Mouse (Mus musculus): Measurements from ENCODE around the gene Ccdc85b.

Gene Ccdc85b

DNA sequence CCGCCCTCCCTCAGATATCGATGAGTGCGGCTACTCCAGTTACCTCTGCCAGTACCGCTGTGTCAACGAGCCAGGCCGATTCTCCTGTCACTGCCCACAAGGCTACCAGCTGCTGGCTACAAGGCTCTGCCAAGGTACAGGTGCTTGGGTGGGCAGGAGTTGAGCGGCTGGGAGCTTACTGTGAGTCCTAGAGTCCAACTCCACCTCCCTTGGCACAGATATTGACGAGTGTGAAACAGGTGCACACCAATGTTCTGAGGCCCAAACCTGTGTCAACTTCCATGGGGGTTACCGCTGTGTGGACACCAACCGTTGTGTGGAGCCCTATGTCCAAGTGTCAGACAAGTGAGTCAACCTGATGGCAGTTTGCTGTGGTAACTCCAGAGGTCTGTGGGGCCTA lies 22.3 kb upstream of the Ccdc85b start:
- no peak for DNase-seq

DNA sequence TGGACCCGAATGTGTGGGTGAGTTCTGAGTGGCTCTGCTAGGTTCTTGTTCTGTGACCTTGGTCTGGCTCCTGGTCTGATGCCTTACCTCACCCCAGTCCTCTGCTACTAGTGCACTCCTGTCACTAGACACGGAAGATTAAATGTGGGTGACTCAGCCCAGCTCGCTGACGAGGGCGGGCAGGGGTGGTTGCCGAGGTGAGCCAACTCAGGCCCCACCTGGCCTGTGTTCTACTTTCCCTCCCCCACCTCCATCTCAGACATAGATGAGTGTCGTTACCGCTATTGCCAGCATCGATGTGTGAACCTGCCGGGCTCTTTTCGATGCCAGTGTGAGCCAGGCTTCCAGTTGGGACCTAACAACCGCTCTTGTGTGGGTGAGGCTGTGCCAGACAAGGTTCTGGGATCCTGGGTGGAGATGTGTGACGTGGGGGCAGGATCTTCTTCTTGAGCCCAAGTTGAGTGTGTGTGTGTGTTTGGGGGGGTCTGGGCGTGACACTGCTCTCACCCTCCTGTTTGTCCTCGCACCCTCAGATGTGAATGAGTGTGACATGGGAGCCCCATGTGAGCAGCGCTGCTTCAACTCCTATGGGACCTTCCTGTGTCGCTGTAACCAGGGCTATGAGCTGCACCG lies 20.1 kb upstream of the Ccdc85b start:
- no peak for DNase-seq

DNA sequence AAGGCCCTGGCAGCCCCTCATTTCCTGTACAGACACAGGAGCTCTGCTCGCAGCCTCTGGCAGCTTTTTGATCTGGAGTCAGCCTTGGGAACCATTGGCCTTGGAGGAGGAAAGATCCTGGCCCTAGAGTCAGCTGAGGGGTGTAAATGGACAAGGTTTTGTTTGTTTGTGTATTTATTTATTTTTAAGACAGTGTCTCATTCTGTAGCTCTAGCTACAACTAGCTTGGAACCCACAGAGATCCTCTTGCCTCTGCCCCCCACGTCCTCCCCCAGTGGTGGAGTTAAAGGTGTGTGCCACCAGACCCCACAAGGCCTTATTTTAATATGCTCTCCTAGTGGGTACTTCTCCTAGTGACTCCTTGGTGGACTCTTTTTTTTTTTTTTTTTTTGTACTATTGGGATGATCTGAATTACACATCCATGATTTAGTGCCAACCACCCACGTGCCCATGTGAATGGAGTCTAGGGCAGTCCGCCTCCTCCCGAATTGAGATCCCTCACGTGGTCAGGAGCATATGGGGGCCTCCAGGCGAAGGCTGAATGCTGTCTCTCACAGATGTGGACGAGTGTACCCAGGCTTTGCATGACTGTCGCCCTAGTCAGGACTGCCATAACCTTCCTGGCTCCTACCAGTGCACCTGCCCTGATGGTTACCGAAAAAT lies 19.4 kb upstream of the Ccdc85b start:
- DNase-seq, result no peak

DNA sequence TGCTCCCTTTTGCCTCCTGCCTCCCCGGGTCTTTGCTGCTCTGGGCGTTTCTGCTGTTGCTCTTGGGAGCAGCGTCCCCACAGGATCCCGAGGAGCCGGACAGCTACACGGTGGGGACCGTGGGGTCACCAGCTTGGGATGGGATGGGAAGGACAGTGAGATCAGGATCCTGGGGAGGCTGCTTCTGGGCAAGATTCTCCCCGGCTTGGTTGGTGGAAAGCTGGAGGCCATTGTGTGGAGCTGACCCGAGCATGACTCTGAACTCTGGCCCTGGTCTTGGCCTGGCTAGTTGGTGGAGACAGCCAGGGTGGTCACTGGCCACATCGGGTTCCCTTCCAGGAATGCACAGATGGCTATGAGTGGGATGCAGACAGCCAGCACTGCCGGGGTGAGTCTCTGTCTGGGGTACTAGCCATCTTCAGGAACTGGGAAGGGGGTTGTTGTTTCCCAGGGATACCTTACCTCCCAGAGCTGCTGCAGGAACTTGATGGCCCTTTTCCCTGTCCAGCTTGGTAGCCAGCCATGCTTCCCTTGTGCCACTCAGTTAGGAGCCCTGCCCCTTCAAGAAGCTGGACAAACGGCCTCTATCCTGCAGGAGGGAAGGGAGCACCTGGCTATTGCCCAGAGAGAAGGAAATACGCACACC lies 17.5 kb upstream of the Ccdc85b start:
- no peak for DNase-seq

DNA sequence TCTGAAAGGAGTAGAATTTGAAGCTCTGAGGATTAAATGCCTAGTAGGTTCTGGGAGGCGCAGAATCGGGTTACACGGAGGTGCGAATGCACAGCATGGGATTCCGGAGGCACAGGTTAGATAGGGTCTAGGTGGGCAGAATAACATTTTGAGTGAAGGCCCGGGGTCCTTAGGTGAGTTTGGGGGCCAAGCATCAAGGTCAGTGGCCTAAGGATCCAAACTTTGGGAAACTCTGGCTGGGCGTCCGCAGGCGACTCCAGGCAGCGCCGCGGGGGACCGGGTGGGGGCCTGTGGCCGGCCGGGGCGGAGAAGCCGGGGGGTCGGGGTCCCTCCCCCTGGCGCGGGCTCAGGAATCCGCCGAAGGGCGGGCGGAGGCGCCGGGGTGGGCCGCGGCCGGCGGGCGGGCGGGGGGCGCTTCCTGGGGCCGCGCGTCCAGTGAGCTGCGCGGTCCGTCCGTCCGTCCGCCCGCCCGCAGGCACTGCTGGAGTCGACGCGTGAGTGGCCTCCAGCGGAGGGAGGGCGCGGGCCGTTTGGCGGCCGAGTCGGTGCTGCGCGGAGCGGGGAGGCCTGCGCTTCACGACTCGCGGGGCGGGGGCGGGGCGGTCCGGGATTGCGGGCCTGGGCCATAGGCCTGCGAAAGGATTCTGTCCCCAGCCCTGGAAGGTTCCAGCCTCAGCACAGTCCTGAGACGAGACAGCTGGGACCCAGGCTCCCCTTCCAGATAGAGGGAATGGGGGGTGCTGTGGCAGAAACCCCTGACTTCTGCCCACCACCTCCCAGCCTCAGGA lies 16.8 kb upstream of the Ccdc85b start:
- DNase-seq, result peak; percentile 53

DNA sequence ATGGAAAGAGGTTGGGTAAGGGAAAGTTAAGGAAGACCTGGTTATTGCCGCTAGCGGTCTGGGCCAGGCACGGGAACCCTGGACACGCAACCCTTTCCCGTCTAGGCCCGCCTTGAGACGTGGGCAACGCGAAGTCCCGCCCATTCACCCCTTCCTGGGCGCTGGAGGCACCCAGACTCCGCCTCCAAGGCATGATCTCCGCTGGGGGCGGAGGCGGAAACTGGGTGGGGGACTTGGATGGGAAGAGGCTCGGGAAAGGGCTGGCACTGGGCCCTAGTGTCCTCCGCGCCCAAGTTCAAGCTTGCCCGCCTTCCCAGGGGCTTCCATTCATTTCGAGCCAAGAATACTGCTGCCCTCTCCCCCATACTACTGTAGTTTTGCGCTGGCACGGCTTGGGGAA lies 16.0 kb upstream of the Ccdc85b start, which contains the start of gene Efemp2:
Gene Efemp2 (plus strand): TSS at position 235 of the 400 bp plus-strand sequence.
- DNase-seq, result peak; percentile 89

DNA sequence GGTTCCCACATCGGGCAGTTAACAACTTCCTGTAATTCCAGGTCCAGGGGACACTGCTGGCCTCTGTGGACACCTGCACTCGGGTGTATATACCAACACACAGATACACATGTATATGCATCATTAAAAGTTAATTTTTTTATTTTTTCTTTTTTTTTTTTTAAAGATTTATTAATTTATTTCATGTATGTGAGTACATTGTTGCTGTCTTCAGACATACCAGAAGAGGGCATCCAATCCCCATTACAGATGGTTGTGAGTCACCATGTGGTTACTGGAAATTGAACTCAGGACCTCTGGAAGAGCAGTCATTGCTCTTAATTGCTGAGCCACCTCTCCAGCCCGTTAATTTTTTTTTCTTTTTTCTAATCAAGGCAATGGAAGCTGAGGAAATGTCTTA lies 15.2 kb upstream of the Ccdc85b start:
- no peak for DNase-seq

DNA sequence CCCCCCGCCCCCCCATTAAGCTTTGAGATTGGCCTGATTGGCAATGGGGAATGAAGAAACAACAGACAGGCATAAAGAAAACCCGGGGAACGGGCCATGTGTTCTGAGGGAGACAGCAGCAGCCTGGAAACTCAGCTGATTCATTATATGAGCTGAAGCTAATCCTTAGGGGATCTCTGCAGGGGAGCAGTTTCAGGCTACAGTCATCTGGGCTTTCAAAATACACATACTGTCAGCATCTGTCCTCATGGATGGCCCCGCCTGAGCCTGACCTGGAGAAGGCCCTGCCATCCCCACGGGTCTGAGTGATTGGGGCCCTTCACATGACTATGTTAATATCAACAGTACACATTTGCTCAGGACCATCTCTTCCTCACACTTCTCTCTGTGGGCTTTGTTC lies 14.2 kb upstream of the Ccdc85b start:
- DNase-seq, result no peak

DNA sequence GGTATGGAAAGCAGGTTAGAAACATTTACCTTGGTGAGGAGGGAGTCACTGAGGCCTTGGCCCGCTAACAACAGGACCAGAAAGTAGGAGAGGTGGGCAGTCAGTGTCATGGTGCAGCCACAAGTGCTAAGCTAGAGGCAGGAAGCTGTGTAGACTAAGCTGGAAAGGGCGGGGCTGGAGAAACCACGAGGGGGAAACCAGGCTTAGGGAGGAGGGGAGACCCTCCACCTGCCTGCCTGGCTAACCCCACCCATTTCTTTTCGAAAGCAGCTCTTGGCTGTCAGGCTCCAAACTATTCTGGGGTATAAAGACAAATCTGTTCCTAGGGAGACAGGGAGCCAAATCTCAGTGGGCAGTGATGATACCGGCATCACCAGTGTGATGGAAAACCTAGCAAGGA lies 10.7 kb upstream of the Ccdc85b start, which contains the start of gene Ctsw:
Gene Ctsw (minus strand): TSS at position 134 of the 400 bp plus-strand sequence.
- DNase-seq, result no peak

DNA sequence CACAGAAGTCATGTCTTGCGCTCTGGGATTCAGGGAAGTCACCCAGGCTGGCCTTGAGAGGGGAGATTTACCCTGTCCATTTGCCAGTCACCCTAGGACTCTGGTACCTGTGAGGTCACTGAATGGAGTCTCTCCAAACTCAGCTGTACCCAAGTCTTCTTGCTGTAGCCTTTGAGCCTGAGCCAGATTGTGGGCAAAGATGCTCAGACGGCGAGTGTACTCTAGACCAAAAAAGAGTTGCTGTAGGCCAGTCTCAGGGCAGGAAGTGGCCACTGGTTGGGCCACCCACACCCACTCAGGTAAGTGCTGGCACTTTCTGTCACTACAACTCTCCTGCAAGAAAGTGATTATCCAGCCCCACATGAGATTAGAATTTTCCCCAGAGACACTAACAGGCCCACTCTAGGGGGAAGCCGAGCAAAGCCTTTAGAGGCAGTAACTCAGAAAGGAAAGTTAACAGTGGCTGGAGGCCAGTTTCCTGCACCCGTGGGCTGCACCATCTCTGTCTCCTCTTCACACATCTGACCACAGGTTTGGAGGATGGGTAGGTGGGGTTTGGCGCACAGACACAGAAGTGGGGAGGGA lies 9.3 kb upstream of the Ccdc85b start:
- no peak for DNase-seq

DNA sequence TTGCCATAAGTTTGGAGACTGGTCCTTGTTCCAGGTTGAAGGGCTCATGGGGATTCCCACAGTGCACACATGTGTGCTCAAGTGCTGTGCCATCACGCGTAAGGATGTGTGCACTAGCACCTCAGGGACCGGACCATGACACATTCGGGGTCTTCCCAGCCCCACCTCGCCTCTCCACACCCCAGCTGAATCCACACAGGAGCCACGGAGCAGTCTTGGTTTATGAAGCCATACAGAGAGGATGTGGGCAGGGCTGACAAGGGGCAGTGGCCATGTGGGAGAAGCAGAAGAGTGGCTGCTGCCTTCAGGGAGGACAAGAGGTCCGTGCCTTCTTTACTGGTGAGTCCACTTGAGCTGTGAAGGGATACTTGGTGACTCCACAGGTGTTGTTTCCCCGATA lies 7.3 kb upstream of the Ccdc85b start:
- DNase-seq, result no peak

DNA sequence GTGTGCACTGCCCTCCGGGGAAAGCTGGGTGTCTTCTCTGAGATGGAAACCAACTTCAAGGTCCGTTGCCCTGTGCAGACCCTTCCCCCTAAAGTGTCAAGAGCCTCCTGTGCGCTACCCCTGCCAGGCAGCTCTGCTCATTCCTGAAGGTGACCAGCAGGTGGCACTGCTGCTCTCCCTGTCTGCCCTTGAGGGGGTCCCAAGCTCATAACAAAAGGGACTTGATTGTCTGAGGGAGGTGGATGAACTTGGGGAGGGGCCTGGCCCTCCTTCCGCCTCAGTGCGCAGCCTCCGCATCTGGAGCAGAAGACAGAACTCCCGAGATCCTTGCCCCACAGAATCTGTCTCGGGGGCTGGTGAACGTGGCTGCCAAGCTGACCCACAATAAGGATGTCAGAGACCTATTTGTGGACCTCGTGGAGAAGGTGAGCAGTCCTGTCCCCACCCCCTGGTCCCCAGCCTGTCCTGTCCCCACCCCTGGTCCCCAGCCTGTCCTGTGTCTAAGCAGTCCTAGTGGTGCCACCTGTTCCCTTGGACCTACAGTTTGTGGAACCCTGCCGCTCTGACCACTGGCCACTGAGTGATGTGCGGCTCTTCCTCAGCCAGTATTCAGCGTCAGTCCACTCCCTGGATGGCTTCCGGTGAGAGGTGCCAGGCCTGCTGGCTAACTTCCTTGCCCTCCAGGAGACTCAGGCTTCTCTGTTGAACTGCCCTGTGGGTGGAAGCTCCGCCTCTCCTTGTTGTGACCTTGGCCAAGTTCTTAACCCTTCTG lies 6.3 kb upstream of the Ccdc85b start:
- peak; percentile 73 for DNase-seq

DNA sequence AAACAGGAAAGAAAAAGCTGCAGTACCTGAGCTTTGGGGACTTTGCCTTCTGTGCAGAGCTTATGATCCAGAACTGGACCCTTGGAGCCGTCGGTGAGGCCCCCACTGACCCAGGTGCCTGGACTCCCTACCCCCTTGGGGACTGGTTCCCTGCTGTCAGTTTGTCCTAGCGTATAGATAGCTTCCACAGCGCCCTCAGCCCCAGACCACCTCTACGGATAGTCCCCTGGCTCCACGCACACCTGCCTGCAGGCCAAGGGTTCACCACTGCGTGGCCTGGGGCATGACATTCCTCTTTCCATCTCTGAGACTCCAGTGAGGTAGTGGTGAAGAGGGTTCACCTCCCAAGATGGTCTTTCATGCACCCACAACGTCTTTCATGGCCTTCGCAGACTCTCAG lies 5.5 kb upstream of the Ccdc85b start:
- no peak for DNase-seq

DNA sequence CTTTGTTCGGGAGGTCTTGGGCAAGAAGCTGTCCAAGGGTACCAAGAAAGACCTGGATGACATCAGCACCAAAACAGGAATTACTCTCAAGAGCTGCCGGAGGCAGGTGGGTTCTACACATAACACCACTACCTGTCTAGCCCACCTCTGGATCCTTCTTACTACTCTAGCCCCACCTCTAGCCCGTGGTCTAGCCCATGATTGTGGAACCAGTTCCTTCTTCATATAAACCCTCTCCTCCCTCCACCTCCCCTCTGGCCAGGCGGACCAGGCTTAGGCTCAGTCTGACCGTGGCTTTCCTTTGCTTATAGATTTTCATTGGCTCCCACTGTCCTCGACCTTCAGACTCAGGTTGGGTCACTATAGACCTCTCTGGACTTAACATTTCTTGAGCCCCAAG lies 3.7 kb upstream of the Ccdc85b start:
- no peak for DNase-seq

DNA sequence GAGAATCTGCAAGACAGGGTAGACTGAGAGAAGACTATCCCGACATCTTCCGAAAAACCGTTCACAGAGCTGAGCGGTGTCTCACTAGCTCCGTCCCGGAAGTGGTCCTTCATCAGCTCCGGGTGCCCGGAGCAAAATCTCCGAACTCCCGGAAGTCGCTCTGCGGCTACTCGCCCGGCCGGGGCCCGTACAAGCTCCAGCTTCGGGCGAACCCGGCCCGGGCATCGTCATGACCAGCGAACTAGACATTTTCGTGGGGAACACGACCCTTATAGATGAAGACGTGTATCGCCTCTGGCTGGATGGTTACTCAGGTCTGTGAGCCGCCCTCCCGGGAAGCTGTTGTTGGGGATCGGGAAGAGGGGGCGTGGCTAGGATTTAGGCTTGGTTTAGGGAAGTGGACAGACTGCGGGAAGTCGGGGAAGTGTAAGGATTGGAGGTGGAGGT lies 2.8 kb upstream of the Ccdc85b start, which contains the start of gene Fibp:
Gene Fibp (plus strand): TSS at position 151 of the 447 bp plus-strand sequence.
- DNase-seq, result peak; percentile 87

DNA sequence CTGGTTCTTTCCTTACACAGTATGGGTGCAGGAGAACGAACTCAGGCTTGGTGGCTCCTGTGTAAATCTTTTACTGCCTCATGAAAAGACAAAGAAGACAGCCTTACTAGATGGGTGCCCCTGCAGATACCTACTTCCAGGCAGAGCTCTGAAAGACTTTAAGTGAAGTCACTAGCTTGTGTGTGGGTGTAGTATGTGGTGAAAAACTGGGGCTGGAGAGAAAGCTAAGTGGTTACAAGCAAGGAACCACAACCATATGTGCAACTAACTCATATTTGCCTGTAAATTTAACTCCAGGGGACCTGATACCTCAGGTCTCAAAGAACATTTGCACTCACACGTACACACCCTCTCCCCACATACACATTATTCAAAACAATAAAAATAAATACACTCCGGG lies 2.2 kb upstream of the Ccdc85b start:
- no peak for DNase-seq

DNA sequence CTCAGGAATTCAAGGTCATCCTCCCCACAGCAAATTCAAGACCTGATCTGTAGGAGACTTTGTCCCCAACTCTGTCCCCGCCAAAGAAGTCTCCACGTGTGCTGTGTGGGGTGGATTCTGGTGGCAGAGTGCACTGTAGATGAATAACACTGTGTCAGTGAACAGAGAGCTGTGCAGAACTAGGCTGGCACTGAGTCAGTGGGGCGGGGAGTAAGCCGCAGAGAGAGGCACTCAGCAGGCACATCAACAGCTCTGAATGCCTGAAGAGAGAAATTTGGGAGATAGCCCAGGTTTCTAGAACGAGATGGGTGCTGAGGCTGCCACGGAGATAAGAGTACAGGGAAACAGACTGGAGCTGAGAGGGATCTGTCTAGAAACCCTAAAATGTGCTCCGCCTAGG lies 1.3 kb upstream of the Ccdc85b start:
- DNase-seq, result no peak

DNA sequence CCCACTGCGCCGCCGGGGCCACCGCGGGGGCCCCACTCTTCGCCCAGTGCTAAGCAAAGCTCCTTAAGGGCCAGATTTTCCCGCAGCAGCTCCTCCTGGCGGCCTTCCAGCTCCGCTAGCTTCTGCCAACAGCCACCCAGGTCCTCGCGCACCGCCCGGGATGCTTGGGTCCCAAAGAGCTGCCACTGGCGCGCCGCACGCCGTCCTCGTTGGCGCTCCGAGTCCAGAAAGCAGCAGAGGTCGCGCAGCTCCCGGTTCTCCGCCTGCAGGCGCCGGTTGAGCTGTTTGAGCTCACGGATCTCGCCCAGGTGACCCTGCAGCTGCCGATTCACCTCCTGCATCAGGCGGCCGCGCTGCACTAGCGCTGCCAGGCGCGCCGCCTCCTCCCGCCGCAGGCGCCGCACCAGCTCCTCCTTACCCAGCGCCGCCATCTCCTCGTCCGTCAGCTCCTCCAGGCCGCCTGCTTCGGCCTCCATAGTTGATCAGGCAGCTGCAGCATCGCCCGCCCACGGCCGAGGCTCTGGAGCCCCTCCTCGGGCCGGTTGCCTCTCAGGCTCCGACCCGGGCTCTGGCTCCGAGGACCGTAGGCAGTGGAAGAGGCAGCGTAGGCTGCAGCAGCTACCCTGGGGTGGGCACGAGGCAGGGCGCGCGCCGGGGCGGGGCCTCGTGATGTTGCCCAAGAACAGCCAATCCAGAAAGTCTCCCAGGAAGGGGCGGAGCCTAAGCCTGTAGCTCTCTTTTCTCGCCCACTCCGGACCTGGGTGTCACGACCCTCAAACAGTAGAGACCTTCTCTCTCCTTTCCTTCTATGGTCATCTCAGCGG lies 560 bp downstream of the Ccdc85b start:
- DNase-seq, result peak; percentile 96

DNA sequence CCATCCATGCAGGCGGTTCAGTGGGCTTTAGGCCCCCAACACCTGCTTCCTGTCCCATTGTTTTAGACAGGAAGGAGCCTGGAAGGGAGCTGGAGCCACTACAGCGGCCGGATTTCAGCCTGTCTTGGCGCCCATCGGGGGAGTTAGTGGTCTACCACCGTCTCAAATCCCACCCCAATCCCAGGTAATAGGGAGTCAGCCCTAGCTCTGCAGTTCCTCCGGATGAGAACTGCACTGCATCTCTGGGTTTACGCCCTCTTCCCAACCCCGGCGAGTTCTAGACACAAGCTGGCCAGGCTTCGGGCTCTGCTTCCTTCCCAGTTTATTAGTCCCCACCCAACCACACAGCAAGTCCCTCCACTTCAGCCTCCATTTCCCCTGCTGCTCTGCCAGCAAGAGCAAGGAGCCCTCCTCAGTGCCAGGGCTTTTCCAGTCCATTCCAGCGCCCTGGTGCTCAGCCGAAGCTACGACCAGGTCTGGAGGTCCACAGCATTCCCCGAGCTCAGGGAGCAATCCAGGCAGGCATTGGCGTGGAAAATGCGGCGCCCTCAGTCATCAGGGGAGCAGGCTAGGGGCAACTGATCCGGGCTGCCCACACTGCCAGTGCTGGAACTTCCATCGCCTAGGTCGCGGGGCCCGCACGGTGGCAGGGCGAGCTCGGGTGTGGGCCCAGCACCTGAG lies 1.3 kb downstream of the Ccdc85b start:
- peak; percentile 53 for DNase-seq

DNA sequence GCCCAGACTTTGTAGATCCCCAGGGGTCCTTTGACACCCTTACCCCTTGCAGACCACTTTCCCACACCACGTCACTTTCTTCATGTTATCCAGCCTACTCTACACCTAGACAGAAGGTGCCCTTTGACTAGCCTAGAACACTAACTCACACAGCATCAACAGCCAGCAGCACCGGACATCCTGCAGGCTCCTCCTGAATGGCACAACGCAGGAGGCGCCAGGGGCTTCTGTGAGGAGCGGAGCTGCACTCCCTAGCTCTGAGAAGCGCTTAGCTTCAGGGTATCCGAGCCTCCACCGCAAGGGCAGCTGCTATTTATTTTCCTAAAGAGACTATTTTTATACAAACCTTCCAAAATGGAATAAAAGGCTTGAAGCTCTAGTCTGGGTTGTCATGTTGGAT lies 2.1 kb downstream of the Ccdc85b start:
- DNase-seq, result no peak

DNA sequence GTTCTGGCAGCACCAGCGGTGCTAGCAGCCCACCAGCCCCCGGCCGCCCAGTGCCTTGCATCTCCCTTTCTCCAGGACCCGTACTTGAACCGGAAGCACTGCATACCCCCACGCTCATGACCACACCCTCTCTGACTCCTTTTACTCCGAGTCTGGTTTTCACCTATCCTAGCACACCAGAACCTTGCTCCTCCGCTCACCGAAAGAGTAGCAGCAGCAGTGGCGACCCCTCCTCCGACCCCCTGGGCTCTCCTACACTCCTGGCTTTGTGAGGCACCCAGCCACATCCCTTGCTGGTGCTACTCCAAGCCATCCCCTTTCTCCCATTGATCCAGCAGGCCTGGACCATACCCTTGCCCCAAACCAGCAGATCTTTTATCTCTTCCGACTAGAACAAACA lies 2.7 kb downstream of the Ccdc85b start:
- no peak for DNase-seq
